Mouse (Mus musculus): ENCODE measurements around the gene Trank1.
A peak's percentile ranks its signal among the peaks of the same experiment; 100 is the strongest.

The Trank1 gene

GRCm38 (mm10) chr9:111302196-111302831 is 9.2 kb upstream of the Trank1 start:
- DNase-seq (ENCODE audit: low read depth), result no peak

- no peak for DNase-seq (ENCODE audit: low read depth)
Measured at GRCm38 (mm10) chr9:111304036-111304435, 7.5 kb upstream of the Trank1 start.

GRCm38 (mm10) chr9:111306142-111306541 is 5.4 kb upstream of the Trank1 start:
- peak; percentile 17 for DNase-seq (ENCODE audit: low read depth)

GRCm38 (mm10) chr9:111311843-111312441 is 403 bp downstream of the Trank1 start:
- DNase-seq (ENCODE audit: low read depth), result no peak

GRCm38 (mm10) chr9:111312442-111313141 is 1.1 kb downstream of the Trank1 start:
- DNase-seq (ENCODE audit: low read depth), result no peak

GRCm38 (mm10) chr9:111313299-111313698 is 1.8 kb downstream of the Trank1 start:
- DNase-seq (ENCODE audit: low read depth), result no peak

- no peak for DNase-seq (ENCODE audit: low read depth)
Measured at GRCm38 (mm10) chr9:111313793-111314192, 2.3 kb downstream of the Trank1 start.

GRCm38 (mm10) chr9:111314219-111314618 is 2.7 kb downstream of the Trank1 start:
- DNase-seq (ENCODE audit: low read depth), result peak; percentile 34

GRCm38 (mm10) chr9:111320912-111321311 is 9.4 kb downstream of the Trank1 start:
- DNase-seq (ENCODE audit: low read depth), result no peak

- peak; percentile 5 for DNase-seq (ENCODE audit: low read depth)
Measured at GRCm38 (mm10) chr9:111324881-111325280, 13.3 kb downstream of the Trank1 start.

- peak; percentile 8 for DNase-seq (ENCODE audit: low read depth)
Measured at GRCm38 (mm10) chr9:111329881-111330280, 18.3 kb downstream of the Trank1 start.

GRCm38 (mm10) chr9:111333790-111334189 is 22.3 kb downstream of the Trank1 start:
- no peak for DNase-seq (ENCODE audit: low read depth)

- no peak for DNase-seq (ENCODE audit: low read depth)
Measured at GRCm38 (mm10) chr9:111334555-111335164, 23.1 kb downstream of the Trank1 start.

GRCm38 (mm10) chr9:111351233-111351632 is 39.7 kb downstream of the Trank1 start:
- DNase-seq (ENCODE audit: low read depth), result no peak

GRCm38 (mm10) chr9:111351641-111352040 is 40.1 kb downstream of the Trank1 start:
- DNase-seq (ENCODE audit: low read depth), result no peak

GRCm38 (mm10) chr9:111352646-111353045 is 41.1 kb downstream of the Trank1 start:
- DNase-seq (ENCODE audit: low read depth), result no peak

- no peak for DNase-seq (ENCODE audit: low read depth)
Measured at GRCm38 (mm10) chr9:111355041-111355440, 43.5 kb downstream of the Trank1 start.

GRCm38 (mm10) chr9:111356386-111356785 is 44.8 kb downstream of the Trank1 start:
- DNase-seq (ENCODE audit: low read depth), result peak; percentile 45

- no peak for DNase-seq (ENCODE audit: low read depth)
Measured at GRCm38 (mm10) chr9:111363656-111364055, 52.1 kb downstream of the Trank1 start.

GRCm38 (mm10) chr9:111367713-111368112 is 56.2 kb downstream of the Trank1 start:
- DNase-seq (ENCODE audit: low read depth), result no peak

GRCm38 (mm10) chr9:111372079-111372478 is 60.5 kb downstream of the Trank1 start:
- DNase-seq (ENCODE audit: low read depth), result no peak

GRCm38 (mm10) chr9:111377868-111378267 is 66.3 kb downstream of the Trank1 start:
- no peak for DNase-seq (ENCODE audit: low read depth)

All from 416B (cell line).